Mouse (Mus musculus): ENCODE results near the gene Vav2.

GRCm38 (mm10) chr2:27328613-27329041 lies 98.2 kb downstream of the Vav2 start:
- TF ChIP-seq CTCF (IDR thresholded peaks at IDR 0.05; ENCODE audit: low read depth), result no peak
- TF ChIP-seq EP300 (IDR thresholded peaks at IDR 0.05; ENCODE audit: low read depth), result no peak
